Mouse (Mus musculus) right cerebral cortex, postnatal 25 days (tissue): Measurements from ENCODE around the gene Atp2b2.

Source experiments
- DNase-seq: peaks from one replicate; pipeline ENCODE4 v3.0.0; 2022

Gene Atp2b2

GRCm38 (mm10) chr6:114042332-114042731 is at the start of gene Atp2b2:
Atp2b2 (minus strand) TSS chr6:114042613.
- DNase-seq = no peak

GRCm38 (mm10) chr6:114089626-114090025 is 47.2 kb upstream of the Atp2b2 start:
- peak; percentile 61 for DNase-seq

- no peak for DNase-seq
These were observed 44.7 kb upstream of the Atp2b2 start for GRCm38 (mm10) chr6:114087106-114087505.

- DNase-seq = no peak
These were observed 36.1 kb upstream of the Atp2b2 start for GRCm38 (mm10) chr6:114078556-114078955.

GRCm38 (mm10) chr6:114076560-114076959 is 34.1 kb upstream of the Atp2b2 start:
- peak; percentile 77 for DNase-seq

GRCm38 (mm10) chr6:114076061-114076460 is 33.6 kb upstream of the Atp2b2 start:
- DNase-seq = no peak

- DNase-seq = no peak
These were observed 32.5 kb upstream of the Atp2b2 start for GRCm38 (mm10) chr6:114074929-114075328.

- DNase-seq = no peak
These were observed 31.8 kb upstream of the Atp2b2 start for GRCm38 (mm10) chr6:114074256-114074655.

- no peak for DNase-seq
These were observed 29.2 kb upstream of the Atp2b2 start for GRCm38 (mm10) chr6:114071564-114071963.

- no peak for DNase-seq
These were observed 20.7 kb upstream of the Atp2b2 start for GRCm38 (mm10) chr6:114063100-114063499.

GRCm38 (mm10) chr6:114062688-114063087 is 20.3 kb upstream of the Atp2b2 start:
- DNase-seq = no peak

- no peak for DNase-seq
These were observed 16.8 kb upstream of the Atp2b2 start for GRCm38 (mm10) chr6:114059206-114059605.

- DNase-seq = no peak
These were observed 15.8 kb upstream of the Atp2b2 start for GRCm38 (mm10) chr6:114058030-114058808.

- no peak for DNase-seq
These were observed 12.9 kb upstream of the Atp2b2 start for GRCm38 (mm10) chr6:114055311-114055710.

- DNase-seq = peak; percentile 67
These were observed 2.5 kb upstream of the Atp2b2 start for GRCm38 (mm10) chr6:114044962-114045361.

GRCm38 (mm10) chr6:114042836-114043235 is 423 bp upstream of the Atp2b2 start:
- DNase-seq = peak; percentile 10

GRCm38 (mm10) chr6:114041911-114042284 is 515 bp downstream of the Atp2b2 start:
- peak; percentile 39 for DNase-seq

GRCm38 (mm10) chr6:114041097-114041910 is 1.1 kb downstream of the Atp2b2 start:
- peak; percentile 50 for DNase-seq

GRCm38 (mm10) chr6:114035704-114036103 is 6.7 kb downstream of the Atp2b2 start:
- peak; percentile 57 for DNase-seq

GRCm38 (mm10) chr6:114032822-114033221 is 9.6 kb downstream of the Atp2b2 start:
- peak; percentile 65 for DNase-seq

GRCm38 (mm10) chr6:114023794-114024193 is 18.6 kb downstream of the Atp2b2 start:
- no peak for DNase-seq

GRCm38 (mm10) chr6:114022104-114022503 is 20.3 kb downstream of the Atp2b2 start:
- no peak for DNase-seq

- DNase-seq = no peak
These were observed 28.6 kb downstream of the Atp2b2 start for GRCm38 (mm10) chr6:114013801-114014200.

- DNase-seq = no peak
These were observed 29.6 kb downstream of the Atp2b2 start for GRCm38 (mm10) chr6:114012834-114013233.
